Mouse (Mus musculus): Measurements from ENCODE around the gene Iqcn. TPM values are rescaled to one million over a fixed set of nuclear protein-coding genes. Genes with fewer than 3 reads are reported as not detected.
A peak's percentile ranks its signal among the peaks of the same experiment; 100 is the strongest.

The Iqcn gene
- polyA plus RNA-seq, 1 experiment: not detected

GRCm38 (mm10) chr8:70723486-70724210 lies 20.4 kb downstream of the Iqcn start, which contains the start of gene Pde4c:
Pde4c (plus strand) TSS chr8:70723720.
- TF ChIP-seq CTCF (IDR thresholded peaks at IDR 0.05; ENCODE audit: low read depth, low read length) (no peak), POLR2A (IDR thresholded peaks at IDR 0.05; ENCODE audit: borderline replicate concordance, low read depth, low read length) (no peak)
- Histone ChIP-seq H3K4me3 (ENCODE audit: insufficient read depth, low read length) (no peak within 1 kb of the TSS), H3K27ac (ENCODE audit: insufficient read depth, low read depth, low read length) (no peak within 1 kb of the TSS), H3K4me1 (ENCODE audit: control insufficient read depth, insufficient read depth, low read length) (peaks cover 9% of the 10 kb centered on the region)

DNA sequence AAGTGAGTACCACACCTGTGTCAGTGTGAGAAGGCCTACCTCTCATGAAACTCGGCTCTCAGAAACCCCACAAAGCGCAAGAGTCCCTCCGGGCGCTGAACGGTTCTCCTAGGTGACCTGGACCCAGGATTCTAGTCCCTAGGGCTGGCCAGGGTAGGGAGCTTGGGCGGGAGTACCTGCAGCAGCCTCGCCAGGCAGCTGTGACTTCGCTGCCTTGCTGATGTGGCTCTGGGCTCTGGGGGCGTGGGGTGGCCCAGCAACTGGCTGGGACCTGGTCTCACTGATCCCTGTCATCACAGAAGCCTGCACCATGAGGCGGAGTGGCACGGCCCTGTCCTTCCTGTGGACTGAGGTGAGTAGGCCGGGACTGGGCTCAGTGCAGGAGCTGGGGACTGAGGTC lies 21.0 kb downstream of the Iqcn start:
- H3K27ac ChIP-seq (ENCODE audit: insufficient read depth, low read depth, low read length): no peak overlapping the region
- H3K4me3 ChIP-seq (ENCODE audit: insufficient read depth, low read length): no peak overlapping the region
- peaks cover 9% of the 10 kb centered on the region for H3K4me1 ChIP-seq (ENCODE audit: control insufficient read depth, insufficient read depth, low read length)
- TF ChIP-seq POLR2A (IDR thresholded peaks at IDR 0.05; ENCODE audit: borderline replicate concordance, low read depth, low read length) (no peak), CTCF (IDR thresholded peaks at IDR 0.05; ENCODE audit: low read depth, low read length) (no peak)

GRCm38 (mm10) chr8:70725792-70726447 lies 22.7 kb downstream of the Iqcn start:
- Histone ChIP-seq H3K4me3 (ENCODE audit: insufficient read depth, low read length) (no peak overlapping the region), H3K27ac (ENCODE audit: insufficient read depth, low read depth, low read length) (no peak overlapping the region), H3K4me1 (ENCODE audit: control insufficient read depth, insufficient read depth, low read length) (no peaks in the 10 kb centered on the region)
- TF ChIP-seq POLR2A (IDR thresholded peaks at IDR 0.05; ENCODE audit: borderline replicate concordance, low read depth, low read length): no peak
- no peak for TF ChIP-seq CTCF (IDR thresholded peaks at IDR 0.05; ENCODE audit: low read depth, low read length)

DNA sequence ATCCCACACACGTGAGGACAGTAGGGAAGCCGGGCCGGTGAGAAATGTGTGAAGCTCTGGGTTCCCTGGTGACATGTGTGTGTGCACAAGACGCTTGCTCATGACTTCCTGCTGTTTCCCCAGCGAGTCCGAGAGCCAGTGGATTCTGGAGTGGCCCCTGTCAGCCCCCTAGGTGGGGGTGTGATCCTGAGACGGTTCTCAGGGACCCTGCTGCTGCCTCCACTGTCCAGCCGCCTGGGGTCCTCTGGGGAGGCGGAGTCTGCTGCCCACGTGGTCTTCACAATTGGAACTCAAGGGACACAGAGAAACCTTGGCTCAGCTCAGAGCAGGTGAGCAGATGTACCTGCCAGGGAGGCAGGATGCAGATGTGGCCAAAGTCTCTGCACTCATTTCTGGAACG lies 23.5 kb downstream of the Iqcn start:
- Histone ChIP-seq H3K27ac (ENCODE audit: insufficient read depth, low read depth, low read length) (no peak overlapping the region), H3K4me3 (ENCODE audit: insufficient read depth, low read length) (no peak overlapping the region), H3K4me1 (ENCODE audit: control insufficient read depth, insufficient read depth, low read length) (no peaks in the 10 kb centered on the region)
- TF ChIP-seq POLR2A (IDR thresholded peaks at IDR 0.05; ENCODE audit: borderline replicate concordance, low read depth, low read length) (no peak), CTCF (IDR thresholded peaks at IDR 0.05; ENCODE audit: low read depth, low read length) (no peak)

- no peak for TF ChIP-seq POLR2A (IDR thresholded peaks at IDR 0.05; ENCODE audit: borderline replicate concordance, low read depth, low read length)
- no peak for TF ChIP-seq CTCF (IDR thresholded peaks at IDR 0.05; ENCODE audit: low read depth, low read length)
- Histone ChIP-seq H3K4me1 (ENCODE audit: control insufficient read depth, insufficient read depth, low read length) (no peaks in the 10 kb centered on the region), H3K4me3 (ENCODE audit: insufficient read depth, low read length) (peak overlapping the region; percentile 13; the same call in 1 of the 2 replicates), H3K27ac (ENCODE audit: insufficient read depth, low read depth, low read length) (no peak overlapping the region)
Observed at GRCm38 (mm10) chr8:70729808-70730475, 26.7 kb downstream of the Iqcn start.

DNA sequence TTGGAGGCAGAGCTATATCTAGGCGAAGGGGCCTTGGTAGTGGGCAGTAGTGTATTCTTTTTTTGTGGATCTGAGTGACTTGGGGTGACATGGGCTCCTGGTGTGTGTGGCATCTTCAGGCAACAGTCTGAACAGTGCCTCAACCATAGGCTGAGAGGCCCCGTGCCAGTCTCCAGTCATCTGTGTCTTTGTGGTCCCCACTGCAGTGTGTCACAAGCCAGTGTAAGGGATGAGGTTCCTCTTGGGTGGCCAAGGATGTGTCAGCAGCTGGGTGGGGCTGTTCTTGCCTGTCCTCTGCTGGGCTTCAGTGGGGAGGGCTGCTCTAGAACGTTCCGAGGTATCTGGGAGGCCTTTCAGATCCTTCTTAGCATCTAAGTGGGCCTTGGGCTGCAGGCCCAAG lies 27.7 kb downstream of the Iqcn start:
- TF ChIP-seq POLR2A (IDR thresholded peaks at IDR 0.05; ENCODE audit: borderline replicate concordance, low read depth, low read length) (no peak), CTCF (IDR thresholded peaks at IDR 0.05; ENCODE audit: low read depth, low read length) (no peak)
- Histone ChIP-seq H3K4me1 (ENCODE audit: control insufficient read depth, insufficient read depth, low read length) (no peaks in the 10 kb centered on the region), H3K4me3 (ENCODE audit: insufficient read depth, low read length) (no peak overlapping the region), H3K27ac (ENCODE audit: insufficient read depth, low read depth, low read length) (no peak overlapping the region)

- Histone ChIP-seq H3K27ac (ENCODE audit: insufficient read depth, low read depth, low read length) (no peak overlapping the region), H3K4me3 (ENCODE audit: insufficient read depth, low read length) (no peak overlapping the region), H3K4me1 (ENCODE audit: control insufficient read depth, insufficient read depth, low read length) (no peaks in the 10 kb centered on the region)
- no peak for TF ChIP-seq CTCF (IDR thresholded peaks at IDR 0.05; ENCODE audit: low read depth, low read length)
- no peak for TF ChIP-seq POLR2A (IDR thresholded peaks at IDR 0.05; ENCODE audit: borderline replicate concordance, low read depth, low read length)
Observed at GRCm38 (mm10) chr8:70737705-70738104, 34.4 kb downstream of the Iqcn start.

- H3K27ac ChIP-seq (ENCODE audit: insufficient read depth, low read depth, low read length): no peak overlapping the region
- H3K4me3 ChIP-seq (ENCODE audit: insufficient read depth, low read length): no peak overlapping the region
- TF ChIP-seq POLR2A (IDR thresholded peaks at IDR 0.05; ENCODE audit: borderline replicate concordance, low read depth, low read length): no peak
- no peak for TF ChIP-seq CTCF (IDR thresholded peaks at IDR 0.05; ENCODE audit: low read depth, low read length)
- H3K4me1 ChIP-seq (ENCODE audit: control insufficient read depth, insufficient read depth, low read length): no peaks in the 10 kb centered on the region
Observed at GRCm38 (mm10) chr8:70738211-70738610, 35.0 kb downstream of the Iqcn start.

DNA sequence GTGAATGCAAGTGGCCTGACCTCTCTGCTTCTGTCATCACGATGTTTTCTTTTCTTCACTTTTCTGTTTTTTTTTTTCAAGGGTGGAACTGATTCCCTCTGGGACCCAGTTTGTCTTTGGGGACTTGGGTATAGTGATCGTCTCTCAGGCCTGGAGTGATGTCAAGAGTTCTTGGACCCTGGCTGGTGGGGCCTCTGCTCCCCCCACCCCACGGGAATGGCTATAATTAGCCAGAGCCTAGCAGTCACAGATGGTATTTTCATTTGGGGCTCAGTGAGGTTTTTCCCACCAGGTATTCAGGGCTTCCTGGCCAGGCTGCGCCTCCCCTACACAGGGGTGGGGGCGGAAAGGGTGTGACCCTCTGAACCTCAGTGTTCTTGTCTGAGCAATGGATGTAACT lies 38.4 kb downstream of the Iqcn start:
- H3K4me3 ChIP-seq (ENCODE audit: insufficient read depth, low read length): no peak overlapping the region
- TF ChIP-seq CTCF (IDR thresholded peaks at IDR 0.05; ENCODE audit: low read depth, low read length) (no peak), POLR2A (IDR thresholded peaks at IDR 0.05; ENCODE audit: borderline replicate concordance, low read depth, low read length) (no peak)
- peaks cover 5% of the 10 kb centered on the region; the same call in 1 of the 2 replicates for H3K4me1 ChIP-seq (ENCODE audit: control insufficient read depth, insufficient read depth, low read length)
- H3K27ac ChIP-seq (ENCODE audit: insufficient read depth, low read depth, low read length): no peak overlapping the region

GRCm38 (mm10) chr8:70742176-70742575 lies 38.9 kb downstream of the Iqcn start:
- no peak overlapping the region for H3K4me3 ChIP-seq (ENCODE audit: insufficient read depth, low read length)
- TF ChIP-seq CTCF (IDR thresholded peaks at IDR 0.05; ENCODE audit: low read depth, low read length) (no peak), POLR2A (IDR thresholded peaks at IDR 0.05; ENCODE audit: borderline replicate concordance, low read depth, low read length) (no peak)
- peaks cover 5% of the 10 kb centered on the region; the same call in 1 of the 2 replicates for H3K4me1 ChIP-seq (ENCODE audit: control insufficient read depth, insufficient read depth, low read length)
- H3K27ac ChIP-seq (ENCODE audit: insufficient read depth, low read depth, low read length): no peak overlapping the region
